Mouse (Mus musculus): Measurements from ENCODE around the gene 1700067K01Rik. TPM values are rescaled to one million over a fixed set of nuclear protein-coding genes. Genes with fewer than 3 reads are reported as not detected.

1700067K01Rik gene
- total RNA-seq, 2 experiments from 2014 or later, result 0.59 TPM; not detected in 1

DNA sequence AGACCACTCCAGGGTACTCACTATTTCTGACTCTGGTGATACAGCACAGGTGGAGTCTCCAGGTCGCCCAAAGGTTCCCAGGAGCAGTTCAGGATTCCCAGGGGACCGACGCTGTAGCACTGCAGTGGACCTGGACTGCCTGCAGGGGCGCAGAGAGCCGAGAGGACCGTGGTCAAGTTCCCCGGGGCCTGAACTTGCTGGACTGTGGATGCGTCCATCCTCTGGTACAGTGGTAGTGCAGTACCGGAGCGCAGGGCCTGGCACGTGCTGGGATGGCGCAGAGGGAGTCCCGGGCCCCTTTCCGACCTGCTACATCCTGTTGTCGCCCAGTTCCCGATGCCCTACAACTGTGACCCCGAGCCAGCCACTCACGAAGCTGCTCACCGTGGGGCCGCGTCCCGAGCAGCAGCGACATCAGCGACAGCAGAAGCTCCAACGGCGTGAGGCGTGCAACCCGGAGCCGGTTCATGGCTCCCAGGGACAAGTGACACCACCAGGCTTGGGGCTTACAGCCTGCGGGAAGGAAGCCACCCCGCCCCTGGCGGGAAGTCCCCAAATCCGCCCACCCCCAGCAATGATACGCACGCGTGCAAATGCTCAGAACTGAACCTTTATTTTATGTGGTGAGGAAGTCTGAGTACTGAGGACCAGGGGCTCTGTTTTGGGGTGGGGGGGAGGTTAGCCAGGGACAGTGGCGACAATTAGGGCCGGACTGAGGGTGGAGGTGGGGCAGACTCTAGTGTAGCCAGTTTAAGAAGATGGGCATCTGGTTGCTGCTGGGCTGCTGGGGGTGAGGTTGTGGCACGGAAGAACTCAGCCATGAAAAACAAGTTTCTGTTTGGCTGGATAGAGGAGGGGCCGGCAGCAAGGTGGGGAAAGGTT lies 41.0 kb downstream of the 1700067K01Rik start, which contains the start of gene Il27ra:
Gene Il27ra (minus strand): TSS at position 524 of the 882 bp plus-strand sequence.
- intact Hi-C loops (cut with DNase I), result no loop called here

GRCm38 (mm10) chr8:84042948-84043342 lies 41.6 kb downstream of the 1700067K01Rik start:
- intact Hi-C loops (cut with DNase I), result no loop called here
- no peak for DNase-seq (ENCODE audit: low spot score in 2 of 2)

More for the DNA sequence above, 41.0 kb downstream of the 1700067K01Rik start, which contains the start of gene Il27ra:
- peak in 1 of 2 experiments; percentile 18 for DNase-seq (ENCODE audit: low spot score in 2 of 2)

- no peak for DNase-seq (ENCODE audit: low spot score in 2 of 2)
- intact Hi-C loops (cut with DNase I), result no loop called here
Measured at GRCm38 (mm10) chr8:84044103-84044502, 42.8 kb downstream of the 1700067K01Rik start.

DNA sequence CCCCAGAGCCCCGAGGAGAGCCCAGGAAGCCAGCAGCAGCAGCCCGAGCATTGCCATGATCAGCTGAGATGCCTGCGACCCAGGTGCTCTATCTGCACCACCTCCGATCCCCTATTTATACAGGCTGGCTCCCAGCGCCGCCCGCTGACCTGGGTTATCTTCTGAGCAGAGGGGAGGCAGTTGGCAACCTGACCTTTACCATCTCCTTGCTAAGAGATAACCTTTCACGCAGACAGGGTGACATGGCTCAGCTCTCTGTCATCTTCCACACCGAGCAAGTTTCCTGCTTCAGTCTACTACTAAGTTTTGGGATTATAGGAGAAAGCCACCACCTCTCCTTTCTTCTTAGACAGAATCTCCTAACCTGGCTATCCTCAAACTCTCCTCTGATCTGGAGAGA lies 43.6 kb downstream of the 1700067K01Rik start, which contains the start of gene Rln3:
Gene Rln3 (minus strand): TSS at position 101 of the 400 bp plus-strand sequence.
- intact Hi-C loops (cut with DNase I), result no loop called here
- no peak for DNase-seq (ENCODE audit: low spot score in 2 of 2)

DNA sequence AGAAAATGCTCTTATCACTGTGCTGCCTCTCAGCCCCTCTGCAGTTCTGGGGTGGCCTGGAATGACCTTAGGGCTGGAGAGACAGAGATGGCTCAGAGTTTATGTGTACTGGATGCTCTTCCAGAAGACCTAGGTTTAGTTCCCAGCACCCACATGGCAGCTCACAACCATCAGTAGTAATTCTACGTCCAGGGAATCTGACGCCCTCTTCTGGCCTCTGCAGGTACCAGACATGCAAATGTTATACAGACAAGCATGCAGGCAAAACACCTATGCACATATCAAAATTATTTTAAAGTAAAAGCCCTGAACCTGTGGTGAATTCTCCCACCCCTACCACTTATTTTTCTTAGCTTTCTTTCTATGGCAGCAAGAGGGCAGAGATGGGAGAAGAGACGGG lies 45.2 kb downstream of the 1700067K01Rik start:
- intact Hi-C loops (cut with DNase I), result no loop called here
- DNase-seq (ENCODE audit: low spot score in 2 of 2), result no peak

DNA sequence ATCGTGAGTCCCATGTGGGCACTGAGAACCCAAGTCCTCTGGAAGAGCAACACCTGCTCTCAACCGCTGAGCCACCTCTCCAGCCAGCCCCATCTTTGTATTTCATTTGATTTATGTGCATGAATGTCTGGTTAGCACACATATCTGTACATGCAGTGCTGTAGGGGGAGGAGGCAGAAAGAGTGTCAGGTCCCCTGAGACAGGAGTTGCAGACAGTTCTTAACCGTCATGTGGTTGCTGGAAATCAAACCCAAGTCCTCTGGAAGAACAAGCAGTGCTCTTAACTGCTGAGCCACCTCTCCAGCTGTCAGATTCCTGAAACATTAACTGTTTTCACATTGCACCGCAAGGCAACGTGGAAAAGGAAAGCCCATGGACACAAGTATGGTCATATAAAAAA lies 46.9 kb downstream of the 1700067K01Rik start:
- DNase-seq (ENCODE audit: low spot score in 2 of 2), result no peak
- intact Hi-C loops (cut with DNase I), result no loop called here

DNA sequence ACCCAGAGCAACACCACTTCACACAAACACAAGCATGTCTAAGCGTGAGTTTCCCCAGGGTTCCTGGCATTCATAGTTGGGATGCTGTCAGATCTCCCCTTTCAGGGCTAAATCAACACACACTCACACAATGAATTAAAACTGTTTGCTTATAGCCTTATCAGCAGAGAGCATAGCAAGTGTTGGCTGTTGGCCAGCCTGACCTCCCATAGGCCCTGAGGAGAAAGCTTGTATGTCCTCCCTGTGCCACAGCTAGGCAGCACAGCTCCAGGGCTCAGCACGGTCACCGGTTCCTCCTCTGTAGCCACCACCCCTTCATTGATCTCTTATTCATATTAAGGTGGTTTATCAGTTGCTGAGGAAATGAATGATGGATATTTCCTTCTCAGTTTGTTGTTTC lies 51.4 kb downstream of the 1700067K01Rik start:
- intact Hi-C loops (cut with DNase I), result no loop called here
- DNase-seq (ENCODE audit: low spot score in 2 of 2), result no peak

DNA sequence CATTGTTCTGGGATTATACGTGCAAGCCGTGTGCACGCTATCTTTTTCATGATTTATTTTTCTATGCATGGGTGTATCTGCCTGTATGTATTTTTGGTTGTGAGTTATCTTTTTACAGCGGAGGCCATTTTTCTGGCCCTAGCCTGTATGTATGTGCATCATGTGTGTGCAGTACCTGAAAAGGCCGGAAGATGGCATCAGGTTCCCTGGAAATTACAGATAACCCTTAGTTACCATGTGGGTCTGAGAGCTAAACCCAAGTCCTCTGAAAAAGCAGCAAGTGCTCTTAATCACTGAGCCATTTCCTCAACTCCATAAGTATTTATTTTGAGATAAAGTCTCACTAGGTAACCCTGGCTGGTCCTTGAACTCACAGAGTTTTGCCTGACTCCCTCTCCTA lies 51.9 kb downstream of the 1700067K01Rik start:
- DNase-seq (ENCODE audit: low spot score in 2 of 2), result no peak
- intact Hi-C loops (cut with DNase I), result no loop called here

Small RNA genes lying within 50 kb of the gene (microRNA-seq; reads per million reads assigned to microRNA genes)
- 3.3 reads per million, percentile 7 among the genes with 10 or more reads in this experiment for gene Mir1199
- gene Mir8111, result 3.8 reads per million, percentile 10 among the genes with 10 or more reads in this experiment

Other genes with a start within 250 kb of the 1700067K01Rik start
- gene Adgrl1, start 101.4 kb upstream of the 1700067K01Rik start, total RNA-seq (2021), result 100 to 1,000 TPM; 422 to 433 TPM
- under 1 TPM; 0.25 to 0.54 TPM for gene Gm10644, start 46.3 kb upstream of the 1700067K01Rik start, total RNA-seq (2021)
- under 1 TPM; 0.39 to 0.48 TPM for gene Asf1b, start 46.0 kb upstream of the 1700067K01Rik start, total RNA-seq (2021)
- 100 to 1,000 TPM; 243 to 267 TPM for gene Prkaca, start 28.5 kb upstream of the 1700067K01Rik start, total RNA-seq (2021)
- gene Samd1, start 3.8 kb upstream of the 1700067K01Rik start, total RNA-seq (2021), result 10 to 100 TPM; 41.5 to 46.6 TPM
- gene 2210011C24Rik, start 10.7 kb downstream of the 1700067K01Rik start, total RNA-seq (2021), result 1 to 10 TPM; 1.3 to 3.1 TPM
- 1 to 10 TPM; 1.7 to 2.7 TPM for gene Palm3, start 20.0 kb downstream of the 1700067K01Rik start, total RNA-seq (2021)
- gene Il27ra, start 41.1 kb downstream of the 1700067K01Rik start, total RNA-seq (2021), result under 1 TPM; 0.49 to 0.52 TPM
- gene Rln3, start 43.5 kb downstream of the 1700067K01Rik start, total RNA-seq (2021), result not detected
- gene Gm10643, start 63.6 kb downstream of the 1700067K01Rik start, total RNA-seq (2021), result 1 to 10 TPM; 4.1 to 4.4 TPM
- gene Rfx1, start 65.3 kb downstream of the 1700067K01Rik start, total RNA-seq (2021), result 10 to 100 TPM; 17.9 to 32.4 TPM
- 10 to 100 TPM; 15.7 to 19.8 TPM for gene Dcaf15, start 103.3 kb downstream of the 1700067K01Rik start, total RNA-seq (2021)
- not detected for gene Podnl1, start 124.5 kb downstream of the 1700067K01Rik start, total RNA-seq (2021)
- 10 to 100 TPM; 51.1 to 53.6 TPM for gene Cc2d1a, start 146.4 kb downstream of the 1700067K01Rik start, total RNA-seq (2021)
- 1 to 10 TPM; 1.7 to 2.1 TPM for gene 4930432K21Rik, start 146.5 kb downstream of the 1700067K01Rik start, total RNA-seq (2021)
- 1 to 10 TPM; 3.7 to 3.9 TPM for gene Nanos3, start 183.7 kb downstream of the 1700067K01Rik start, total RNA-seq (2021)
- 10 to 100 TPM; 12.5 to 16.9 TPM for gene Zswim4, start 235.6 kb downstream of the 1700067K01Rik start, total RNA-seq (2021)
- 100 to 1,000 TPM; 113 to 146 TPM for gene D8Ertd738e, start 248.2 kb downstream of the 1700067K01Rik start, total RNA-seq (2021)

All from left cerebral cortex, postnatal 36 days (tissue).